Mouse (Mus musculus) MEL (cell line): Measurements from ENCODE around the gene Pigb. TPM values are rescaled to one million over a fixed set of nuclear protein-coding genes. Genes with fewer than 3 reads are reported as not detected.
A peak's percentile ranks its signal among the peaks of the same experiment; 100 is the strongest.

ENCODE experiments used
- DNase-seq: peaks from one replicate; pipeline ENCODE4 v3.0.0; 2011; ENCODE audit warnings: low read depth, low spot score
- H3K27ac ChIP-seq: 2 replicates; pipeline ENCODE4 v1.5.1; 2012; ENCODE audit warnings: low read depth, mild to moderate bottlenecking, control low read depth, low read length, moderate library complexity; ENCODE audit not compliant: control insufficient read depth
- H3K27me3 ChIP-seq, 2 experiments: fragments of 150-350 bp in 1 of 2; sonication (generic) in 1 of 2; 2 replicates each; pipeline ENCODE4 v1.6.1; 2012; ENCODE audit warnings: low read length in 2 of 2, mild to moderate bottlenecking in 2 of 2, improper control_type of control experiment in 1 of 2, moderate library complexity in 1 of 2; ENCODE audit not compliant: insufficient read depth in 2 of 2, control insufficient read depth in 1 of 2
- H3K36me3 ChIP-seq, 2 experiments: 2 replicates each; pipeline ENCODE4 v1.6.1; 2012 to 2014; ENCODE audit warnings: low read length in 2 of 2, improper control_type of control experiment in 1 of 2, inconsistent platforms in 1 of 2, mild to moderate bottlenecking in 1 of 2; ENCODE audit not compliant: insufficient read depth in 2 of 2, control insufficient read depth in 1 of 2
- H3K4me1 ChIP-seq, 2 experiments: fragments of 150-350 bp in 1 of 2; sonication (generic) in 1 of 2; 2 replicates each; pipeline ENCODE4 v1.6.1; 2012; ENCODE audit warnings: low read length in 2 of 2, improper control_type of control experiment in 1 of 2, mild to moderate bottlenecking in 1 of 2; ENCODE audit not compliant: insufficient read depth in 2 of 2, control insufficient read depth in 1 of 2
- H3K4me3 ChIP-seq, 2 experiments: fragments of 150-350 bp in 1 of 2; sonication (generic) in 1 of 2; 2 replicates each; pipeline ENCODE4 v1.5.1; 2012; ENCODE audit warnings: low read depth in 2 of 2, low read length in 2 of 2, mild to moderate bottlenecking in 2 of 2, moderate library complexity in 2 of 2, control low read depth in 1 of 2, improper control_type of control experiment in 1 of 2; ENCODE audit not compliant: control insufficient read depth in 1 of 2, insufficient read depth in 1 of 2
- H3K79me2 ChIP-seq: 2 replicates; pipeline ENCODE4 v1.6.1; 2012; ENCODE audit warnings: mild to moderate bottlenecking, low read length, moderate library complexity; ENCODE audit not compliant: control insufficient read depth, poor library complexity, insufficient read depth
- H3K9ac ChIP-seq: 2 replicates; pipeline ENCODE4 v1.6.1; 2012; ENCODE audit warnings: low read depth, mild to moderate bottlenecking, control low read depth, low read length, moderate library complexity; ENCODE audit not compliant: control insufficient read depth, poor library complexity, severe bottlenecking
- H3K9me3 ChIP-seq: fragments of 150-350 bp; sonication (generic); replicated peaks from 2 replicates; pipeline ENCODE4 v1.6.1; 2012; ENCODE audit warnings: mild to moderate bottlenecking, low read length, improper control_type of control experiment, moderate library complexity; ENCODE audit not compliant: insufficient read depth
- BHLHE40 ChIP-seq: IDR thresholded peaks from 2 replicates; pipeline ENCODE4 v1.6.1; 2012; ENCODE audit warnings: low read depth, mild to moderate bottlenecking, inconsistent platforms, low read length, improper control_type of control experiment, borderline replicate concordance
- CHD1 ChIP-seq: IDR thresholded peaks from 2 replicates; pipeline ENCODE4 v1.6.1; 2012; ENCODE audit warnings: low read depth, mild to moderate bottlenecking, inconsistent platforms, low read length, improper control_type of control experiment
- EP300 ChIP-seq, 2 experiments: IDR thresholded peaks; 2 replicates each; pipeline ENCODE4 v1.6.1; 2011; ENCODE audit warnings: improper control_type of control experiment in 2 of 2, low read length in 2 of 2, low read depth in 1 of 2, mild to moderate bottlenecking in 1 of 2
- ETS1 ChIP-seq: IDR thresholded peaks from 2 replicates; pipeline ENCODE4 v1.6.1; 2012; ENCODE audit warnings: low read depth, mild to moderate bottlenecking, inconsistent platforms, low read length, improper control_type of control experiment, moderate library complexity
- GABPA ChIP-seq: IDR thresholded peaks from 2 replicates; pipeline ENCODE4 v1.6.1; 2012; ENCODE audit warnings: low read depth, mild to moderate bottlenecking, inconsistent platforms, low read length, improper control_type of control experiment, moderate library complexity
- JUND ChIP-seq: IDR thresholded peaks from 2 replicates; pipeline ENCODE4 v1.6.1; 2011; ENCODE audit warnings: low read depth, mild to moderate bottlenecking, improper control_type of control experiment, low read length
- KAT2A ChIP-seq: conservative IDR thresholded peaks from 2 replicates; pipeline ENCODE4 v1.6.1; 2012; ENCODE audit warnings: low read depth, low read length, improper control_type of control experiment, inconsistent platforms
- MEF2A ChIP-seq: IDR thresholded peaks from 2 replicates; pipeline ENCODE4 v1.6.1; 2014; ENCODE audit warnings: low read depth, mild to moderate bottlenecking, inconsistent platforms, low read length, improper control_type of control experiment; ENCODE audit not compliant: poor library complexity, insufficient replicate concordance, severe bottlenecking; ENCODE audit errors: extremely low read depth
- MXI1 ChIP-seq: IDR thresholded peaks from 2 replicates; pipeline ENCODE4 v1.6.1; 2011; ENCODE audit warnings: mild to moderate bottlenecking, low read depth, low read length, improper control_type of control experiment
- NELFE ChIP-seq: IDR thresholded peaks from 2 replicates; pipeline ENCODE4 v1.6.1; 2011; ENCODE audit warnings: low read depth, low read length, improper control_type of control experiment
- POLR2A ChIP-seq, 2 experiments: IDR thresholded peaks; 2 replicates each; pipeline ENCODE4 v1.6.1; 2011 to 2012; ENCODE audit warnings: low read length in 2 of 2, mild to moderate bottlenecking in 2 of 2, control low read depth in 1 of 2, improper control_type of control experiment in 1 of 2, low read depth in 1 of 2, moderate library complexity in 1 of 2; ENCODE audit not compliant: control insufficient read depth in 1 of 2, insufficient read depth in 1 of 2, poor library complexity in 1 of 2
- POLR2AphosphoS2 ChIP-seq: IDR thresholded peaks from 2 replicates; pipeline ENCODE4 v1.6.1; 2011; ENCODE audit warnings: low read length, improper control_type of control experiment
- RAD21 ChIP-seq: IDR thresholded peaks from 2 replicates; pipeline ENCODE4 v1.6.1; 2011; ENCODE audit warnings: mild to moderate bottlenecking, low read depth, low read length, improper control_type of control experiment
- SIN3A ChIP-seq: IDR thresholded peaks from 2 replicates; pipeline ENCODE4 v1.6.1; 2012; ENCODE audit warnings: low read length, improper control_type of control experiment, inconsistent platforms
- TBP ChIP-seq: IDR thresholded peaks from 2 replicates; pipeline ENCODE4 v1.8.0; 2011; ENCODE audit warnings: low read depth, low read length, improper control_type of control experiment
- UBTF ChIP-seq: IDR thresholded peaks from 2 replicates; pipeline ENCODE4 v1.6.1; 2012; ENCODE audit warnings: low read depth, mild to moderate bottlenecking, inconsistent platforms, low read length, improper control_type of control experiment, moderate library complexity, borderline replicate concordance; ENCODE audit not compliant: insufficient read depth
- ZC3H11A ChIP-seq: IDR thresholded peaks from 2 replicates; pipeline ENCODE4 v1.6.1; 2012; ENCODE audit warnings: low read depth, mild to moderate bottlenecking, inconsistent platforms, low read length, improper control_type of control experiment
- ZKSCAN1 ChIP-seq: IDR thresholded peaks from 2 replicates; pipeline ENCODE4 v1.6.1; 2012; ENCODE audit warnings: low read depth, mild to moderate bottlenecking, inconsistent platforms, low read length, improper control_type of control experiment, moderate library complexity
- ZNF384 ChIP-seq: IDR thresholded peaks from 2 replicates; pipeline ENCODE4 v1.6.1; 2012; ENCODE audit warnings: low read depth, mild to moderate bottlenecking, inconsistent platforms, low read length, improper control_type of control experiment
- polyA plus RNA-seq, 2 experiments: library from polyadenylated mRNA; stranded (reverse) in 1 of 2; unstranded in 1 of 2; fragments of >175 nt in 1 of 2; fragments of >200 nt in 1 of 2; gene quantifications; 2 replicates each; pipeline versions ENCODE4 v1.2.1 to v1.2.4; 2012; ENCODE audit warnings: low replicate concordance in 2 of 2, low read depth in 1 of 2; ENCODE audit not compliant: insufficient read length in 2 of 2, insufficient read depth in 1 of 2, missing spikeins in 1 of 2
- total RNA-seq: library from RNA; depleted of rRNA; stranded (reverse); fragments of 300-350 nt; gene quantifications from 2 replicates; pipeline ENCODE4 v1.2.3, GENCODE M21; 2012

The Pigb gene
- total and polyA plus RNA-seq, 3 experiments, result 3.7 to 12.0 TPM; not detected in 1

- Histone ChIP-seq H3K4me3 (peak overlapping the region in 1 of 2 experiments; percentile 15; a peak in 1 of 4 replicates), H3K9me3 (no peaks in the 10 kb centered on the region), H3K27ac (no peak overlapping the region), H3K36me3 (peaks cover 0 to 5% of the 10 kb centered on the region in 2 experiments; a peak in 2 of 4 replicates), H3K4me1 (peaks cover 2 to 3% of the 10 kb centered on the region in 2 experiments; a peak in 3 of 4 replicates), H3K9ac (no peak overlapping the region), H3K27me3 (no peaks in the 10 kb centered on the region), H3K79me2 (no peaks in the 10 kb centered on the region)
- peak; percentile 47 for DNase-seq
- TF ChIP-seq TBP, result peak; percentile 85
- no peak for TF ChIP-seq UBTF
Observed at GRCm38 (mm10) chr9:72991420-72991819, 48.8 kb downstream of the Pigb start.

- Histone ChIP-seq H3K36me3 (peaks cover 0 to 11% of the 10 kb centered on the region in 2 experiments; a peak in 2 of 4 replicates), H3K4me3 (no peak overlapping the region), H3K4me1 (peaks cover 2 to 7% of the 10 kb centered on the region in 2 experiments), H3K9me3 (no peaks in the 10 kb centered on the region), H3K79me2 (no peaks in the 10 kb centered on the region), H3K27me3 (no peaks in the 10 kb centered on the region), H3K27ac (no peak overlapping the region), H3K9ac (no peak overlapping the region)
- no peak for DNase-seq
- TF ChIP-seq POLR2A (IDR thresholded peaks at IDR 0.05; ENCODE audit: control insufficient read depth in 1 of 2, insufficient read depth in 1 of 2, low read depth in 1 of 2, low read length in 2 of 2, poor library complexity in 1 of 2), result no peak
- TF ChIP-seq ZKSCAN1, result no peak
- no peak for TF ChIP-seq ZNF384
- no peak for TF ChIP-seq ZC3H11A
- no peak for TF ChIP-seq KAT2A
- TF ChIP-seq CHD1, result no peak
- no peak for TF ChIP-seq UBTF
- no peak for TF ChIP-seq EP300 (IDR thresholded peaks at IDR 0.05; ENCODE audit: low read depth in 1 of 2, low read length in 2 of 2)
- TF ChIP-seq JUND, result no peak
- TF ChIP-seq RAD21, result no peak
- TF ChIP-seq MEF2A, result no peak
- no peak for TF ChIP-seq ETS1
- no peak for TF ChIP-seq SIN3A
- TF ChIP-seq TBP, result no peak
- no peak for TF ChIP-seq BHLHE40
- no peak for TF ChIP-seq GABPA
- TF ChIP-seq MXI1, result no peak
- TF ChIP-seq POLR2AphosphoS2, result no peak
- TF ChIP-seq NELFE, result no peak
- TF ChIP-seq, all 39 proteins: peak for 0
Observed at GRCm38 (mm10) chr9:72988706-72989105, 51.5 kb downstream of the Pigb start.
